Mouse (Mus musculus) kidney, postnatal 10 days (tissue): ENCODE data around the gene Bhlhe23.
A peak's percentile ranks its signal among the peaks of the same experiment; 100 is the strongest.

Source experiments
- DNase-seq: peaks from one replicate; pipeline ENCODE4 v3.0.0; 2021; ENCODE audit warnings: mixed read lengths

Bhlhe23 gene

GRCm38 (mm10) chr2:180765713-180766112, 11.0 kb downstream of the Bhlhe23 start:
- no peak for DNase-seq

DNA sequence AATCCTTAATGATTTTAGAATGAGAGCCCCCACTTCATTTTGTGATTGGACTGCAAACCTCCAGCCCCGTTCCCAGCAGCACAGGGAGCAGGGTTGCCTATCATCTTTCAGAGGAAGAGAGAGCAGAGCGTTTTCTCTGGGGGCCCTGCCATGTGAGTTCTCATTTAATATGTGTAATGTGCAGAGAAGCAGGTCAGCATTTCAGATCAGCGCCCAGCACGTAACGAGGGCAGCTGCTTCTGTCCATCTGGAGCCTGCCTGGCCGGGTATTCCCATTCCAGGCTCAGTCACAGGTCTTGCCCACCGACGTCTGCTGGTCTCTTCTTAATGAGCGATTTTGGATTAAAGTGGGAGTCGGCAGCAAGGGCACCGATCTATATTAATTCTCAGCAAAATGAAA, 11.7 kb downstream of the Bhlhe23 start:
- DNase-seq = no peak

DNA sequence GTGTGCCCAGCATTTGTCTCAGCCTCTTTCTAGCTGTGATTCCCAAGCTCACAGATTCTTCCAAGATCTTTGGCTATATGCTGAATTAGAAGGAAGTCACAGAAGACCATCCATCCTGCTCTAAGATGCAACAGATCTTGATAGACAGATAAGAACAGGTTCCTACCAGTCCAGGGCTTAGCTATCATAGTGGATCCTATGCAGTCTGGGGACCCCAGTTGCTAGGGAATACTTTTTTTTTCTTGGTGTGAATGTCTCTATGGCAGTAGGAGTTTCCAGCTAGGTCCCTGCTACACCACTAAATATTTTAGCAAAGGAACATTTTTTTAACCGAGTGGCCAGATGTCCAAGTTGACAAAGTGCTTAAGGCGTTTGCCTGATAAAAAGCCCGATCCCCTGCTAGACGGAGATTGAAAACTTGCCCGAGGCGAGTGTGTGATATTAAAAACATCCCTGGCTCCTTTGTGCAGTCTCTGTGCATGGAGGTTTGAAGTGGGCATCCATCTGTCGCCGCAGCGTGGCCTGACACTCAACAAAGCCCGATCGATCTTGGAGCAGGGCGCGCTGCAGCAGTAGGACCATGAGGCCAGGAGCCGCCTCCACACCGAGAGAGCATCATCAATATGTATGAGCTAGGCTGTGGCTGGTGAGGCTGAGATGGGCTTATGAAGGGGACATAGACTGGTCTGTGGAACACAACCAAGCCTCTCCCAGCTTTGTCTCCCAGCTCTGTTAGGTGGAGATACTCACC, 18.0 kb downstream of the Bhlhe23 start:
- no peak for DNase-seq

DNA sequence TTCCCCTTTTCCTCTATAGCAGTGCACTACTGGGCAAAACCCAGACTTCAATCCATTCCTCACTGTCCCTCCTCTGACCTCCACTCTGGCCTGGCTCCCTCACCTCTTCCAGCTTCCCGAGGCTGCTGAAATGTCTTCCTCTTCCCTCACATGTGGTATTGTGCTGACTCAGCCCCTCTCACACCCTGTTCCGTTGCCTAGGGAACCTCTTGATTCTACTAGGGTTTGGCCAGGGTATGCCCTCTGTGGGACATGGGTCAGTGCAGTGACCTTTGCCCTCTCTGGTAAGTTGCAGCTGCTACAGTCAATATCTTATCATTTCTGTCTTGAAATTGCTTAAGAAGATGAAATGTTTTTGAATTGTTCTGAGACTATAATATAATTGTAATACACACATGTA, 19.9 kb downstream of the Bhlhe23 start:
- no peak for DNase-seq

GRCm38 (mm10) chr2:180755896-180756295, 20.8 kb downstream of the Bhlhe23 start:
- DNase-seq = peak; percentile 87

DNA sequence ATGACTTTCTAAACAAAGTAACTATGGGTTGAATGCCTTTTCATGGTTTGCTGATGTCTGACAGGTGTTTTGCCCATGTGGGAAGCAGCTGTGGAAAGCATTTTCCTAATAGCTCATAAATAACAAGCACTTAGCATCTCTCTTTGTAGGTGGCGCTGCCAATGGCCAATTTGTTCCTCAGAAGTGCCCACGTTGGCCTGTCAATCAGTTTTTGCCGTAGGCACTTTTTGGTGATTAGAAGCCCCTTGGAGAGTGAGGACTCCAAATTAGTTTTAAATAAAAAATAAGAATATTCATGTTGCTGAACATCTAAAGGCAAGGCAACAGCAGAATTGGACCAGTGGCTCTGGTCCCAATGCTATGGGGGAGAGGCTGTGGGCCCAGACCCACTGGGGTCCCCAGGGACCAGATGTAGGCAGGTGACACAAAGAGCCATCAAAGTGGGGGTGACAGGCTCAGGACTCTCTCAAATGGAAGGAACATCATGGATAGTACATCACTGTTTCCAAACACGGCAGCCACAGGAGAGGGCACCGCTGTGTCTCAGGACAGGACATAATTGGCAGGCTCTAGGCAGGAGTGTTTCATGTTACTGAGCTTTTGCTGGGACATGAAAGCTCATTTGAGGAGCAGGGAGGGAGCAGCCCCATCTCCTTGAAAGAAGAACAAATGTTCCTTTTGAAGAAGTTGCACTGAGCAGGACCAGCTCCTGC, 21.6 kb downstream of the Bhlhe23 start:
- DNase-seq = no peak

DNA sequence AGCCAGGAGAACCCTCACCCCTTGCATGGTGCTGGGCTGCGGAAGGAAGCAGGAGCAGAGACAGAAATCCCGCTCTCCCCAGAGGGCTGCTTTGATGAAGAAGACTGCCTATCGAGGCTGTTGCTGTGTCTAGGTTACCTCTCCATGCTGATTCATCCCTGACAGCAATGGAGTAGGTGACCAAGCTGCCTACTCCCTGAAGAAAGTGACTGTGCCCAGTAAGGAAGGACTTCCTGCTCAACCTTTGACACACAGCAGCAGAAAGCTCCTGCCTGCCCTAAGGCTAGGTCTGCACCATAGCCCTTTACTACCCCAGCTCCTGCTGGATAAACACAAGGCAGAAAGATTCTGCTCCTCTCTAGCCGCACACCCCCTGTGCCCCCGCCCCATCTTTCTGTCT, 27.8 kb downstream of the Bhlhe23 start:
- DNase-seq = no peak

DNA sequence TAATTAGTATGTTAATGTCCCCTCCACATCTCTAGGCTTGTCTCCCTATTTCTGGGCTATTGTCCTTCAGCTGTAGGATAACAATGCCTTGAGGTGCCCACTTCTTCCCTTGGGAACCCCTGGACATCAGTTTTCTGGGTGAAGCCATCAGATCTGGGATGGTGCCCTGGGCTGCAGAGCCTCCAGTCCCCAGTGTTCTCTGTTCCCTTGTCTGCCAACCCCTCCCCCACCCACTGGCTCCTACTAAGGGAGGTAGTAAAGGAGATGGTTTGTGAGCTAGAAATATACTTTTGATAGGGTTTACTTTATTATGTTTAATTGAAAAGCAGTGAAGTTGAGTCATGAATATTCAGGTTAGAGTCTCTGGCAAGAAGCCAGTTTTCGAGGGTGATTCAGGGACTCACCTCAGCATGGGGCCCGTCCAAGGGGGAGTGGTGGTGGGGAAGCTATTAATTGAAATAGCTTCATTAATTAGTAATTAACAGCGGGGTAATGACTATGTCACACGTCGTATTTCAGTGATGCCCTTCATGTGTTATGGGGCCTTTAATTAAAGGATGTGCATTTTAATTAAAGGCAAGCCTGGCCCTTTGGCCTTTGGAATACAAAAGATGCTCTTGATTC, 30.0 kb downstream of the Bhlhe23 start:
- DNase-seq = peak; percentile 12

- DNase-seq = peak; percentile 92
Measured at GRCm38 (mm10) chr2:180745248-180745927, 31.3 kb downstream of the Bhlhe23 start.

- no peak for DNase-seq
Measured at GRCm38 (mm10) chr2:180743321-180743720, 33.4 kb downstream of the Bhlhe23 start.

DNA sequence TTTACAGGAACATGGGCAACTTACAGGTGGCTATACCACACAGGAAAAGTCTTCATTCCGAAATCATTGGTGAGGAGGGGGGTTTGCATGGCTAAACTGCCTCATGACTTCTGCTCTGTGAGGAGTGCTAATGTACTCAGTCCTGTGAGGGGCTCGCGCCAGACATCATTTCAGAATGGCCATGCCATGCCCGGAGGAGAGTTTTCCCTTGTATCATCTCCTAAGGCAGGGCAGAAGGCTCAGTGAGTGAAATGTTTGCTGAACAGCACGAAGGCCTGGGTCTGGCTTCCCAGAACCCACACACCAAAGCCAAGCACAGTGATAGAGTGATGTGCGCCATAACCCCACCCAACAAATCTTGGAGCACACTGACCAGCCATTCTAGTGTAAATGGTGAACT, 33.9 kb downstream of the Bhlhe23 start:
- DNase-seq = no peak

DNA sequence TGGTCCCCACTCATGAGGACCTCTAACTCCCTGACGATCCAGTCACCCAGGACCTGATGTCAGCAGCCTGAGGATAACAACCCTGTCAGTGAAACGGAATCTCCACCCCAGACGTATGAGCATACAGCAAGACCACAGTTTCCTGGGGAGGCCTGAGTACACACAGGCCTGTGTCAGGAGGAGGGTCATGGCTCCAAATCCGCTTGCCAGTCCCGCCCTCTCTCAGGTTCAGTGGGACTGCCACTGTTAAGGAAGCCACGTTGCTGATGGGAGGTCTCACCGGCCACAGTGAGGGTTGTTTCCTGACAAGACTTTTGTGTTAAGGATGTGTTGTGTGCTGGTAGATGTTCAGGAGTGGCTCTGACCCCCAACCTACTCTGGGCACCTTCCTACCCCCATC, 35.3 kb downstream of the Bhlhe23 start:
- DNase-seq = no peak

GRCm38 (mm10) chr2:180740349-180740748, 36.4 kb downstream of the Bhlhe23 start:
- no peak for DNase-seq

DNA sequence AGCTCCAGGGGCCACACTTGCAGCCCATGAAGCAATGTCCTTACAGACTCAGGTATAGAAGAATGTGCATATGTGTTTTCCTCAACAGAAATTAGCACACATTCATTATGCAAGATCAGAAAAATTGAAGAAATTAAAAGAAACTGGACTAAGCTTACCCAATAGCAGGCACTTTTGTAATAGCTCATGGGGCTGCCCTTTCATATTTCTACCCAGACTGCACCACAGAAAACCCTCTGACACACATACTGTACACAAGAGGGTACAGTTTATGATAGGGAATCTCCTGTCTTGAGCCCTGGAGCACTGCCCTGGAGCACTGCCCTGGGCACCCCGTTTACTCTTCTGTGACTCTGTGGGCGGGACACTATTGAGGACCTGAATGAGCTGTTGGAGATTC, 38.7 kb downstream of the Bhlhe23 start:
- DNase-seq = no peak

GRCm38 (mm10) chr2:180735232-180735631, 41.5 kb downstream of the Bhlhe23 start:
- DNase-seq = no peak

- DNase-seq = no peak
Measured at GRCm38 (mm10) chr2:180731984-180732383, 44.7 kb downstream of the Bhlhe23 start.

DNA sequence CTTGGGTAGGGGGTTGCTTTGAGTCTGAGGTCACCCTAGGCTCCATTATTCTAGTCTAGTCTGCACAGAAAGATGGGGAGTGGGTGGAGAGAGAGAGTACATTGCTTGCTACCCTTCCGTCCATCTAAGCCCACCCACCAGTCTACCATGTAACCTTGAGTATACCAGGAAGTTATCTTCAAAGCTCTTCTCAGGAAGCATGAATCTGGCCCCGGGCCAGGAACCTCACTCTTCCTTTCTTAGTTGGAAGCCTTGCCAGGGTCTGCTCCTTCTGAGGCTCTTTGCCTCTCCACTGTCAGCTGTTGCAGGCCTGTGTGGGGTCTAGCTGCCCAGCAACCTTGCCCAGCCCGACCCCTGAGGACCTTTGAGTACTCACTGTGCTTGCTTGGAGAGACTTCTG, 45.7 kb downstream of the Bhlhe23 start:
- DNase-seq = peak; percentile 44

DNA sequence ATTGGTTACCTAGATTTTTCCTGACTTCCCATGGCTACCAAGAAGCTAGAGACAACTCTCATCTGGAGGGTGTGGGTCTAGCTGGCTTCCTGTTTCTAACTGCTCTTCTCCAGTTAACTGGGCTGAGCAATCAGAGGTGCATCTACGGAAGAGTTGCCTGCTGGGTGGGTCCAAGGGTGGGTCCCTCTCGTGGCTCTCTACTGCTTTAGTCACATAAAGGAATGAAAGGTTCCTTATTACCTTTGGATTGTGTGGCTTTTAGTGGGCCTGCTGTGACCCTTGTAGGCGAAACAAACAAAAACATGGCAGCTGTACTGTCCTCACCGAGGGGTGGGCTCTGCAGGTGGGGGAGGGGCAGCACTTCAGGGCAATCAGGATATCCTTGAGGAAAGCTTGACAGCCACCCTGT, 49.1 kb downstream of the Bhlhe23 start:
- no peak for DNase-seq

DNA sequence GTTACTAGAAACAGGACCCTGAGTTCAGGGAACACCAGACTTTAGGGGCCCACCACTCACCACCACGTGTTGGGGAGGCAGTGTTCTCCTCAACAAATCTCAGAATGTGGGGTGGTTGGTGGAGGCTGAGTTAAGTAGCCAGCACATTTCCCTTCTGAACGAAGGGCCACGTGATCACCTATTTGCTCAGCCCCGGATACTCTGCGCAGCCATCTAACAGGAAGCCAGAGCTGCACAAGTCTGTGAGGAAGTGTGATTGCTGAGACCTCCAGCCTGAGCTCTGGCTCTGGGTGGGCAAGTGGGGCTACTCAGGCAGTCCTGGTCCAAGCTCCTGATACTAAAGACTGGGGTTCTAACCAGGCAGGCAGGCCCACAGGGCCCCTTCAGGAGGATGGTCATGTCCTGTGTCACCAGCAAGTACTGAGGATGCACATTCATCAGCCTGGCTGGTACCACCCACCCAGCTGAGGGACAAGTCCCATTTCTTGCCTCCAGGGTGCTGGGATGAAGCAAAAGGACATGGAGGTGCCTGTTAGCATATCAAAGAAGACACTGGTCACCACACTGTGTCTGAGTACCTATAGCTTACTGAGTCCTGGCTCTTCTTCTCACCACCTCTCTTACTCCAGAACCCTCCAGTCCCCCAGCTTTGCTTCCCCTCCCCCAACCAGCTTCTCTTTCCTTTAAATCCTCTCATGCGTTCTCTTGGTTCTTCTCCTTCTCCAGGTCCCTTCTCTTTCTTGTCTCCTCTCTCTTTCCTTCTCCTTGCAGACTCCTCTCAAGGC, 49.9 kb downstream of the Bhlhe23 start:
- no peak for DNase-seq

GRCm38 (mm10) chr2:180725856-180726629, 50.7 kb downstream of the Bhlhe23 start:
- no peak for DNase-seq

- DNase-seq = no peak
Measured at GRCm38 (mm10) chr2:180725414-180725778, 51.3 kb downstream of the Bhlhe23 start.
